Mouse (Mus musculus) kidney, postnatal 36 days (tissue): ENCODE results near the gene Mobp.

Experiments
- DNase-seq, 2 experiments: peaks; one replicate each; pipeline ENCODE4 v3.0.0; 2021 to 2022; ENCODE audit warnings: mixed read lengths in 2 of 2

Gene Mobp

DNA sequence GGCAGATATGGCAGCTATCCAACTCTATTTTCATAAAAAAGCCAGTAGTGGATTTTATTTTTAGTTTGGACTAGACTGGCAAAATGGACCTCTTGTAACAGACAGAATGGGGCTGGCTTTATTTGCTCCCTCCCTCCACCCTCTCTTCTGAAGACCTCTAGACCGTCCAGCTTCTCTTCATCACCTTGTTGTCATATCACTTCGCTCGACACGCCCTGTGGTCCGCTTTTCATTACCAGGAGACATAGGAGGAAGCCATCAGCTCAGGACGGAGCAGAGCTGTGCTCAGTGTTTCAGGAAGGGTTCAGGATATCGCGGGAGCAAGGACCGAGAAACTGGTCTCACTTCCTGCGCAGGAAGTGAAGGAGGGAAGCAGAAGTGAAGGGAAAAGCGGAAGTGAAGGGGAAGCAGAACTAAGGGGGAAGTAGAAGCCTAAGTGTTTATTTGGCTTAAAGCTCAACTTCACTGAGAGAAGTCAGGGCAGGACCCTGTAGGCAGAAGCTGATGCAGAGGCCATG, 65.5 kb downstream of the Mobp start:
- DNase-seq = no peak

DNA sequence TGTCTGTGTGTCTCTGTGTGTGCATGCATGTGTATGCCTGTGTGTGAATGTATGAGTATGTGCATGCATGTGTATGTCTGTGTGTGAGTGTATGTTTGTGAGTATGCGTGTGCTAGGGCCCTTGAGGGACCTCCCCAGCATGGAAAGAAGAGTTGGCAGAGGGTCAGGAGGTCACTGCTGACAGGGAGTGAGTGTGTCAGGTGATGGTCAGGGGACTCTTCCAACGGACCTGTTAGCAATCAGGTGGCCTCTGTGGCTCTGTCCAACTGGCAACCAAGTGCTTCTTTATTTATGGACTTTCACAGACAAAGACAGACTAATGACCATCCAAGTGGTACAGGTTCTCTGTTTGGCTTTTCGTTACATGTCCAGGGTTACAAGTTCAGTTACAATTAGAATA, 69.9 kb downstream of the Mobp start:
- no peak for DNase-seq
